Mouse (Mus musculus): ENCODE measurements around the gene Adgra1.

The Adgra1 gene

GRCm38 (mm10) chr7:139909469-139909868 lies 75.5 kb downstream of the Adgra1 start:
- no peak for DNase-seq

GRCm38 (mm10) chr7:139910204-139910835 lies 76.3 kb downstream of the Adgra1 start:
- no peak for DNase-seq

GRCm38 (mm10) chr7:139914141-139915047 lies 80.4 kb downstream of the Adgra1 start:
- DNase-seq, result no peak

- no peak for DNase-seq
Observed at GRCm38 (mm10) chr7:139915646-139916257, 81.8 kb downstream of the Adgra1 start.

- no peak for DNase-seq
Observed at GRCm38 (mm10) chr7:139916345-139916744, 82.4 kb downstream of the Adgra1 start.

- no peak for DNase-seq
Observed at GRCm38 (mm10) chr7:139918262-139918661, 84.3 kb downstream of the Adgra1 start.

Measured in cerebellum, adult 18-20 months (tissue).